Mouse (Mus musculus) T-helper 2 cell (primary cell): ENCODE data around the gene Osbpl10.

Experiments
- in situ Hi-C: fragments of 300-600 bp; cut with MboI, MseI; formaldehyde crosslinking; loops from one replicate; pipeline ENCODE4 v1.15.1; 2025; ENCODE audit warnings: high pct_unique_total_duplicates

The Osbpl10 gene

GRCm38 (mm10) chr9:114982689-114983360, 4.5 kb downstream of the Osbpl10 start, which contains the start of gene Rps27rt:
TSS of gene Rps27rt (minus strand) at chr9:114982739.
- in situ Hi-C loops: no loop called here

GRCm38 (mm10) chr9:114985741-114986140, 7.4 kb downstream of the Osbpl10 start:
- in situ Hi-C loops: no loop called here

GRCm38 (mm10) chr9:114986361-114986760, 8.0 kb downstream of the Osbpl10 start:
- in situ Hi-C loops: no loop called here

- in situ Hi-C loops: no loop called here
Observed at GRCm38 (mm10) chr9:114988029-114988428, 9.7 kb downstream of the Osbpl10 start.

GRCm38 (mm10) chr9:114988610-114989327, 10.4 kb downstream of the Osbpl10 start:
- in situ Hi-C loops: no loop called here

- in situ Hi-C loops: loop anchor here (10.0 kb wide), 1 partner anchor 584 kb away; no protein-coding TSS in a partner anchor
Observed at GRCm38 (mm10) chr9:114990421-114990820, 12.1 kb downstream of the Osbpl10 start.

- in situ Hi-C loops: loop anchor here (10.0 kb wide), 1 partner anchor 582 kb away; no protein-coding TSS in a partner anchor
Observed at GRCm38 (mm10) chr9:114992528-114992927, 14.2 kb downstream of the Osbpl10 start.

GRCm38 (mm10) chr9:114995250-114995649, 16.9 kb downstream of the Osbpl10 start:
- in situ Hi-C loops: loop anchor here (10.0 kb wide), 1 partner anchor 580 kb away; no protein-coding TSS in a partner anchor

- in situ Hi-C loops: loop anchor here (10.0 kb wide), 1 partner anchor 579 kb away; no protein-coding TSS in a partner anchor
Observed at GRCm38 (mm10) chr9:114995716-114996115, 17.3 kb downstream of the Osbpl10 start.

GRCm38 (mm10) chr9:114996489-114996888, 18.1 kb downstream of the Osbpl10 start:
- in situ Hi-C loops: loop anchor here (10.0 kb wide), 1 partner anchor 578 kb away; no protein-coding TSS in a partner anchor

- in situ Hi-C loops: loop anchor here (10.0 kb wide), 1 partner anchor 576 kb away; no protein-coding TSS in a partner anchor
Observed at GRCm38 (mm10) chr9:114999010-114999770, 20.8 kb downstream of the Osbpl10 start.

GRCm38 (mm10) chr9:114999771-115000146, 21.4 kb downstream of the Osbpl10 start:
- in situ Hi-C loops: loop anchor here (10.0 kb wide), 2 partner anchors 575 to 1605 kb away; no protein-coding TSS in a partner anchor

- in situ Hi-C loops: loop anchor here (10.0 kb wide), 1 partner anchor 1611 kb away; no protein-coding TSS in a partner anchor
Observed at GRCm38 (mm10) chr9:115005446-115005845, 27.1 kb downstream of the Osbpl10 start.

GRCm38 (mm10) chr9:115007776-115008175, 29.4 kb downstream of the Osbpl10 start:
- in situ Hi-C loops: loop anchor here (10.0 kb wide), 1 partner anchor 1613 kb away; no protein-coding TSS in a partner anchor

GRCm38 (mm10) chr9:115008194-115008593, 29.8 kb downstream of the Osbpl10 start:
- in situ Hi-C loops: loop anchor here (10.0 kb wide), 1 partner anchor 1613 kb away; no protein-coding TSS in a partner anchor

GRCm38 (mm10) chr9:115012367-115012766, 34.0 kb downstream of the Osbpl10 start:
- in situ Hi-C loops: no loop called here

GRCm38 (mm10) chr9:115020141-115020540, 41.8 kb downstream of the Osbpl10 start:
- in situ Hi-C loops: no loop called here

GRCm38 (mm10) chr9:115021419-115021818, 43.0 kb downstream of the Osbpl10 start:
- in situ Hi-C loops: no loop called here

GRCm38 (mm10) chr9:115023137-115023536, 44.8 kb downstream of the Osbpl10 start:
- in situ Hi-C loops: no loop called here

GRCm38 (mm10) chr9:115023708-115024383, 45.5 kb downstream of the Osbpl10 start:
- in situ Hi-C loops: no loop called here

GRCm38 (mm10) chr9:115029307-115029706, 50.9 kb downstream of the Osbpl10 start:
- in situ Hi-C loops: no loop called here
